Mouse (Mus musculus) right cerebral cortex, postnatal 14 days (tissue): Measurements from ENCODE around the gene Ddah1.

Source experiments
- DNase-seq: peaks from one replicate; pipeline ENCODE4 v3.0.0; 2022

Ddah1 gene

GRCm38 (mm10) chr3:145768439-145768838 is 10.0 kb downstream of the Ddah1 start:
- DNase-seq = no peak

- DNase-seq = no peak
Measured at GRCm38 (mm10) chr3:145773384-145773783, 14.9 kb downstream of the Ddah1 start.

- DNase-seq = no peak
Measured at GRCm38 (mm10) chr3:145774336-145774735, 15.9 kb downstream of the Ddah1 start.

GRCm38 (mm10) chr3:145775236-145775635 is 16.8 kb downstream of the Ddah1 start:
- DNase-seq = no peak

DNA sequence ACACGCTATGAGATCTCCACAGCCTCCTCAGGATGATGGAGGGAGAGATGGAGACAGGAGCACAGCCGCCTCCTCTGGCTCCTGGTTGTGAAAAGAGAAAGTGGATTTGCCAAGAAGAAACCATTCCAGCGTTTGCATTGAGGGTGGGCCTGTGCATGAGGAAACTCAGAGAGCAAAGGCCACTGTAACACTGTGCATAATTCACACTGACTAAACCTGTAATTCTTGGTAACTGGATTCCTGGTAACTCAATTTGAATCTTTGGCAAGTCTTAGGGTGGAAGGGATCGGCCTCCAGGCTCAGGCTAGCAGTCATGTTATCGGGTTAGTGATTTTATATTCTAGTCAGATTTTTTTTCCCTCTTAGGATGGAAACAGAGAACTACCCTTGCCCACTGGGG is 17.4 kb downstream of the Ddah1 start:
- DNase-seq = no peak

DNA sequence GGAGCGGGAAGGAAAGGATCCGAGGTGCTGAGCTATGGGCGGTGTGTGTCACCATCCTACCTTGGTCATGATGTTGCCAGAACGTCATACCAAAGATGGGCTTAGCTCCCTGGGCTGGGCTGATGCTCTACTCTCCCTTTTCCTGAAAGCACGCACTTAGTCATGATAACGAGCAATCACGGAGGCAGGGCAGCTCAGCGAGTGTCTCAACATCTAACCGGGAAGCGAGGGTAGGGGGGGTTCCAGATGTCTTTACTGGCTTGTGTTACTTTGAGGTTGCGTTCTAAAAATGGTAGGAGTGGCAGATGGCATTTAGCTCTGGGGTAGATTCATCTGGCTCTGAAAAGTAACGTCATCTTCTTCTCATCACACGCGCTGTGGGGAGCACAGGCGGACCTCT is 18.5 kb downstream of the Ddah1 start:
- DNase-seq = no peak

DNA sequence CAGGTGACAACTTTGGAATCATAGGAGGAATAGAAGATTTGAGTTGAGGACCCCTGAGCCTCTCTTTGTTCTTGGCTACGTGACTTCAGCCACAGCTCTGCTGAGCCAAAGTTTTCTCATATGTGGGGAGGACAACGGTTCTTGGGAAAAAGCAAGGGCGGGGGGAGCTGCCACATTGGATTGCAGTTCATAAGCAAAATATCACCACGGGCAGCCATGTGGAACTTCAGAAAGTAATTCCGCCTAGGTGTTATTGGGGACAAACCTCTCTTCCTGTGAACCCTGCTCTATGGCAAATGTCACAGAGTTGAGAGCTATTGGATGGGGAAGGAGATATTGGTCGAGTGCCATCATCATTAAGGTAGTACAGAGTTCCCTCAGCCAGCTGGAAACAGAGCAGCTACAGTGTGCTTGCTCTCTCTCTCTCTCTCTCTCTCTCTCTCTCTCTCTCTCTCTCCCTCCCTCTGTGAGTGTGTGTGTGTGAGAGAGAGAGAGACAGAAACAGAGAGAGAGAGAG is 20.0 kb downstream of the Ddah1 start:
- no peak for DNase-seq

DNA sequence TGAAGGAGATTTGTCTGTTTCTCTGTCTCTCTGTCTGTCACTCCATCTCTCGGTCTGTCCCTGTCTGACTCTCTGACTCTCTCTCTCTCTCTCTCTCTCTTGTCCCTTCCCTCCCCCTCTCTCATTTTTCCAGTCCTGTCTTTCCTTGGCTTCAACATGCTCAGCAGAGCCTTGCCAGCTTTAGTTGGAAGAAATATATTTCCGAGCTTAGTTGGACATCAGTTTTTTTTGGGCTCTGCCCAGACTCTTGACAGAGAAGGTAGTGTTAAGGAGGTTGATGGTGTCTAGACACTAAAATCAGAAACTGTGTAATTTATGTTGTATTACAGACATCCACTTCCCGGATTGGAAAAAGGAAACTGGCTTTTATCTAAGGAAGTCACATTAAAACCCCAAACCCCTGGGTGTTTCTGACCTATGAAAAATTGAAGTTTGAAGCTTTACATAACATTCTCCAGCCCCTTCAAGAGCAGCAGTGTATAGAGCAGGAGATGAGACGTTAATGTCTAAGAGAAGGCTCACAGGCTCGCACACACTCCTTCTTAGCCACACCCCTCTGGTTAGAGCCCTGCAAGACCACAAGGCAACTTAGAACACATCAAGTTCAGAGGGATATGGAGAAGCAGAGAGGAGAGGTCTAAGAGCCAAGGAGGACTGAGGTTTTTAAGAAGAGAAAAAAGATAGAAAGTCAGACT is 21.0 kb downstream of the Ddah1 start:
- DNase-seq = no peak

GRCm38 (mm10) chr3:145780784-145781442 is 22.4 kb downstream of the Ddah1 start:
- DNase-seq = no peak

DNA sequence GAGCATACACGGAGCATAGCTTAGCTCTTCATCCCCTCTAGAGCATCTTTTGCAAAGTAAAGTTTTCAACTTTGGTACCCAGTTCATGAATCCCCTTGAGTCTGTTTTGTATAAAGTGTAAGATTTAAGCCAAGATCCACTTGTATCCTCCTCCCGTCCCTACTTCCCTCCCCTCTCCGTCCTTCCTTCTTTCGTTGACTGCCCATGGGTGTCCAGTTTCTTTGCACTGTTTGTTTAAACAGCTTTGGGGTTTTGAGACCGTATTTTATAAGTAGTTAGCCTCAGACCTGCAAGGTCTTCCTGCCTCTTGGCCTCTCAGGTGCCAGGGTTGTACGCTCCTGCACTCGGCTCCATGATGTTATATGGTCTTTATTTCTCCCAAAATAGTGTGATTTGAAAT is 26.8 kb downstream of the Ddah1 start:
- DNase-seq = no peak

DNA sequence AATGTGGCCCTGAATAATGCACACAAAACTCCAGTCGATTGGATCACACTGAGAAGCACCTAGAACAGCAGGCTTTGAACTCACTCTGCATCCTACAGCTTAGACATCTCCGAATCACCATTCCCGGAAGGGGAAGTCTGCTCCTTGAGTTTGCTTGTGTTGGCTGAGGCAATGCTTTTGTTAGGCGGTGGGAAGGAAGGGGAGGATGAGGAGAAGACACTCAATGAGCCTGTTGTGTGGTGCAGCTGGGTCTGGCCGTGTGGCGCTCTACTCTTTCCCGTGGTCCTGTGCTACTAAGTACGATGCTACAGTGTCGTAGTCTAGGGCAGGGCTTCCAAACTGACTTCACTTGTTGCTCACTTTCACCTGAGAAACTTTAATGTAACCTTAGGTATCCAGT is 28.8 kb downstream of the Ddah1 start:
- no peak for DNase-seq

DNA sequence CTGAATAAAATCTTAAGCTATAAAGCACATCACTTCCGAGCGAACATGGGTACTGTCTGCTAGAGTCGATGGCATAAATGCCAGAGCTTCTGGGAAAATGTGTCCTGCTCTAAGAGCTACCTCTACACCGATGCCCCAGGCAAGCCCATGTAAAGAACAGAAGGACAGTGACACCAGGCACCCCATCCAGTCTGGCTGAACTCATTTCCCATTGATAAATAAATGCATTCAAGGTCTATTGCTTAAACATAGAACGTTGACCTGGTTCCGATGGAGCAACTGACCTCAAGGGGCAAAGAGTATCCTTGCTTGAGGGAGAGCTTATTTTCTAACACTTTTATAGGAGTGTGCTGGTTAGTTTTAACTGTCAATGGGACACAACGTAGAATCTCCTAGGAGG is 30.6 kb downstream of the Ddah1 start:
- no peak for DNase-seq

DNA sequence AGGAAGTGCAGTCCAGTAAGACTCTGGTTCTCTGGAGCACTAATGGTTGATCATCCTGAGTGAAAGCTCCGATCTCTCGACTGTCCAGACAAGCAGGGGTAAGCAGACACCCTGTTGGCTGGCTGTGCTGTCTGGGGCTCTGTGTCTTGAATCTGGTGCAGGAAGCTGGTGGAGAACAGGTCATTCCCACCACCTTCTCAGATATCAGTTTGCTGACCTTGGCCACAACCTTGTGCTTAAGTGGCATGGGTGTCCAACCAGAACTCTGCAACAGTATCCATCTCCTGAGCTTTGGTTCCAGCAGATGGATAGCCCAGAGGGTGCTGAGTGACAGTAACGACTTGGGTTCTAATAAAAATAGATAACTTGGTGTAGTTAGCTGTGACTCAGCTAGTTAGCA is 31.8 kb downstream of the Ddah1 start:
- DNase-seq = no peak

DNA sequence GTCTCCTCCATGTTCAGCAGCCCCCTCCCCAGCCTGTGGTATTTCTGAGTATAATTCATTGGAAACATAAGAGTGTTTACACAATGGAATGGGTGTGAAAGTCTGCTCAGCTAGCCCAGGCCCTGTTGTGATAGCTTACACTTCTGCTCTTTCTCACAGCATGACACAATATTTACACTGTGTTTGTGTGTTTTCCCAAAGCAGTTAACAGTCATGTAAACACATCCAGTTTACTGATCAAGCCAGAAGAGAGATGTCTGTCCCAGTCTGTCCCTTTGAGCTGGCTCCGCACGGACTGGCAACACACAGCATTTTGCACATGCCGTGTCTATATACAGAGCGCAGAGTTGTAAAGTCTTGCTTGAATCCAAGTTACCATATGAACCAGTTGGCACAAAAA is 32.2 kb downstream of the Ddah1 start:
- no peak for DNase-seq

DNA sequence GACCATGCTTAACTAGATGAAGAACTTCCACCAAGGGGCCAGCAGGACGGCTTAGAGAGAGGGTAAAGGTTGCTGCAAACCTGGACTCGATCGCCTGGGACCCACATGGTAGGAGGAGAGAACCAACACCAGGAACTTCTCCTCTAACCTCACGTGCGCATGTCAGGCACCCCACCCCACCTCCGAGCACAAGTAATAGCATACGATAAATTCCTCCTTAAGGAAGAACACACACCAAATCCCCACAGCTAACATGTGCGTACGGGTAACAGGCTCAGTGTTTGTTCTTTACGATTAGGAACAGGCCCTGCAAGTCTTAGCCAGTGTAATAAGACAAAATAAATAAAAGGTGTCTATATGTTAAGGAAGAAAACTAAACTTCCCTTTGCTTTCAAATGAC is 35.9 kb downstream of the Ddah1 start:
- no peak for DNase-seq

DNA sequence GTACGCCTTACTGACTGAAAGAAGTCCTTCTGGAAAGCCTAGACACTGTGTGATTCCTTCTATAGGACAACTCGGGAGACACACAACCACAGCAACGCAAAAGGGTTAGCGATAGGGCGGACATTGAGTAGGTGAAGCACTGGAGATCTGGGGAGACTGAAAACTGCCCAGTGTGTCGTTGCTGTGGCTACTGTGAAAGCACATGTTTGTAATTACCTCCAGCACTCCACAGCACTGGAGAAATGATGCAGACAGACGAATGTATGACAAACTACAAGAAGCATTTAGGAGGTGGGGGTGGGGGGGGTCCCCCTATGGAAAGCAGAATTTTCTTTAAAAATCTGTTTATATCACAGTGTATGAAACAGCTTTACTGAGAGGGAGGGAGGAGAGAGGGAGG is 37.4 kb downstream of the Ddah1 start:
- DNase-seq = no peak

GRCm38 (mm10) chr3:145798042-145798441 is 39.6 kb downstream of the Ddah1 start:
- no peak for DNase-seq

DNA sequence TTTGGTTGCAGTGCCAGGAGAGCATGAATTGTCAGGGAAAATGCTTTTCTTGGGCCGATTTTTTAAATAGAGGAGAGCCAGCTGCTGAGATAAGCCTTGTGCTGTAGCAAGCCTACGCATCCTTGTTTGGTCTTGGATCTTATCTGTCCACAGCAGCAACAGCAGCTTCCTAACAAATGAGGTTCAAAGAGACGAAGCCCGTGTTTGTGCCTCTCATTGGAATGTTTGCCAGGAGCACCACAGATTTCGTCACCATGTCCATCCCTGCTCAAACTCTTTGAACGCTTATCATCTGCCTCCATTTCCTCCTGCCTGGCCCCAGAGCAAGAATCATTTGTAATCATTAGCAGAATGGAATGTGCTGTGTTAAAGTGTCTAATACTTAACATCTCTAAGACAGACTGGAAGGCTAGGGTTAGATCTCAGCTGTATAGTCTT is 40.3 kb downstream of the Ddah1 start:
- no peak for DNase-seq

GRCm38 (mm10) chr3:145799365-145799764 is 40.9 kb downstream of the Ddah1 start:
- no peak for DNase-seq

DNA sequence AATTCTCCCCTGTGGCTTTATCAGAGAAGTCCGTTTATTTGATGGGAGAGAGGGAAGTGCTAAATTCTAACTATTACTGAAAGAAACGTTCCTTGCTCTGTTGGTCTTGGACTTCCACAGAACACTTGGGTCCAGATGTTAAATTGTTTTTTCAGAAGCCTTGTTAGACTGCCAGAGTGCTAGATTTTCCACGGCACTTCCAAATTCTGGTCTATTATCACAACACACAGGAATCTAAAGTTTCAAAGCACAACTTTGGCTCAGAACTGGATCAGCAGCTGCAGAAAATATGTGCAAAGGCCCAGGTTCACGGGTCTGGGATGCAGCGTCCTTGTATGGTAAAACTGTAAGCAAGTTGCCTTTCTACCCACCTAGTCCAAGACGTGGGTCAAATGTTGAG is 43.6 kb downstream of the Ddah1 start:
- DNase-seq = no peak

DNA sequence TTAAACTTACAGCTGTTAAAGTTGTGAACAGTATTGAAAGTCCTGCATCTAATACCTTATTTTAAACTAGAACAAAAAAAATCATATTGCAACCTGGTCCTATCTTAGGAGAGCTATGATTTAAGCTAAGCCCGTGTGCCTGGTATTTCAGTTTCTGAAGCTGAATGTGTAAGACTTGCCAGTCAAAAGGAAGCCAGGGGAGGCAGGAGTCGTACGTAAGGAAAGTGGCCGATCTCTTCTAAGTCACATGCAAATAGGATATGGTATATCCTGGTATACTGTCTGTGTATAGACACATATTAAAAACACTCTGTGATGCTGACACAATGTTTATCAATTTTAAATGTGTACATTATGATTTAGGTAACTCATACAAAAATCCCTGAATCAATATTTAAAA is 47.4 kb downstream of the Ddah1 start:
- no peak for DNase-seq

- DNase-seq = no peak
Measured at GRCm38 (mm10) chr3:145806502-145806901, 48.0 kb downstream of the Ddah1 start.

DNA sequence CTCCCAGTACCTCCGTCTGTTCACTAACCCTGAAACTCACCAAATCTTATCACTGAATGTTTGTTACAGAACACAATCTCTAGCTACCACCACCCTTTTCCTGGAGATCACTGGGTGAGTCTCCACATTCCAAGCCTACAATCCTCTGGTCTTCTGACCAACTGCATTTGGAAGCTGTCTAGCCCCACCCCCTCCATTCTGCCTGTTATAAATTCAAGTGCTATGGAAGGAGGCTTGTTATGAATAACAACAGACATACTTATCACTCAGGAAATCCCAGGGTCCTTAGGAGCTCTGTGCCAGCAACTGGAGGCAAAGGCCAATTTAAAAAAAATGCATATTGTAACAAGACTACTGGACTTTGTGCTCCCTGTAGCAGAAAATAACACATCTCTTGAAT is 58.3 kb downstream of the Ddah1 start:
- no peak for DNase-seq

DNA sequence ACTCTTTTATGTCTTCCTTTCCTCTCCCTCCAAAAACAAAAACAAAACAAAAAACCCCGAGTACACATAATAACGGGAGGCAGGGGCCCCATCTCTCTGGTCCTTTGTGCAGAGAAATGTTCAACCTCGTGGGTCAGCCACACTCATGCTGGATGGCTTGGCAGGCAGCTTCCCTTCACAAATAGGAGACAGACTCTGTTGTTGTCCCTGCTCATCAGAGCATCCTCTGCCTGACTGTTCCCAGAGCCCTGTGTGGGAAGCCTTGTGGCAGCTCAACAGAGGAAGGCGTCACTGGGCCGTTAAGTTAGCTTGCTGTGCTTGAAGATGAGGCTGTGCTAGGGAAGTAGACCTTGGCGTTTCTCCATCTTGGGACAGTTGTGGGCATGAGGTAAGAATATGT is 58.8 kb downstream of the Ddah1 start:
- no peak for DNase-seq

DNA sequence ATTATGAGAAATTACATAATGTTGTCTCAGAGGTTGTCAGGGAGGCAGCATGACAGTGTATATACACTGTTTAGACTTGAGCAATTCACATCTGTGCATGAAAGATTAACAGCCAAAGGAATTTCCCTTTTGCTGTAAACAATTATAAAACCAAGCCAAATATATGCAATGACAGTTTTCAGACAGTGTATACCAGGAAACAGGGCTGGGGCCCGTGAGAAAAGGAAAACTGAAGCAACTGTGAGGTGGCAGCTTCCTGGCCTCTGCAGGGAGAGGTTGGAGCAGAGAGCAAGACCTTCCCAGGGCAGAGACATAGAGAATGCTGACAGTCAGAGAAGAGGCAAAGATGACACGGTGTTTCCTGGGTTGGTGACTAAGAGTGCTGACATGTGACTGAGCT is 62.0 kb downstream of the Ddah1 start:
- DNase-seq = no peak
